Mouse (Mus musculus) midbrain, postnatal 0 days (tissue): ENCODE results near the gene Nfic. TPM values are rescaled to one million over a fixed set of nuclear protein-coding genes. Genes with fewer than 3 reads are reported as not detected.

Experiments
- ATAC-seq: fragments of 200-750 bp; cut with Nextera tagmentation; 2 replicates; pipeline ENCODE4 v1.8.0; 2017; ENCODE audit warnings: moderate number of reproducible peaks, mild to moderate bottlenecking, moderate TSS enrichment, moderate library complexity; ENCODE audit not compliant: low FRiP score
- DNase-seq: peaks from one replicate; pipeline ENCODE4 v3.0.0-alpha.2; 2015; ENCODE audit warnings: low spot score
- H3K27ac ChIP-seq: fragments of 300-500 bp; sonication (generic); 2 replicates; pipeline ENCODE4 v1.5.1; 2014; ENCODE audit warnings: low read depth, mild to moderate bottlenecking, low read length, mixed read lengths
- H3K27me3 ChIP-seq: fragments of 300-500 bp; sonication (generic); 2 replicates; pipeline ENCODE4 v1.6.1; 2014; ENCODE audit warnings: low read length, control low read depth, mixed read lengths; ENCODE audit not compliant: insufficient read depth
- H3K36me3 ChIP-seq: fragments of 300-500 bp; sonication (generic); 2 replicates; pipeline ENCODE4 v1.6.1; 2014; ENCODE audit warnings: low read length, control low read depth, mixed read lengths; ENCODE audit not compliant: insufficient read depth
- H3K4me1 ChIP-seq: fragments of 300-500 bp; sonication (generic); 2 replicates; pipeline ENCODE4 v1.6.1; 2014; ENCODE audit warnings: mild to moderate bottlenecking, control low read depth, antibody characterized with exemption, low read length, mixed read lengths; ENCODE audit not compliant: insufficient read depth
- H3K4me2 ChIP-seq: fragments of 300-500 bp; sonication (generic); 2 replicates; pipeline ENCODE4 v1.6.1; 2014; ENCODE audit warnings: low read depth, mild to moderate bottlenecking, low read length, mixed read lengths; ENCODE audit not compliant: poor library complexity, severe bottlenecking
- H3K4me3 ChIP-seq: fragments of 300-500 bp; sonication (generic); 2 replicates; pipeline ENCODE4 v1.5.1; 2014; ENCODE audit warnings: low read depth, mild to moderate bottlenecking, low read length, moderate library complexity
- H3K9ac ChIP-seq: fragments of 300-500 bp; sonication (generic); replicated peaks from 2 replicates; pipeline ENCODE4 v1.6.1; 2014; ENCODE audit warnings: mild to moderate bottlenecking, low read length, moderate library complexity, mixed read lengths; ENCODE audit not compliant: poor library complexity, severe bottlenecking
- H3K9me3 ChIP-seq: fragments of 300-500 bp; sonication (generic); 2 replicates; pipeline ENCODE4 v1.6.1; 2016; ENCODE audit warnings: low read length, control low read depth
- CTCF ChIP-seq: IDR thresholded peaks from 2 replicates; pipeline ENCODE4 v1.5.1; 2016; ENCODE audit warnings: antibody characterized with exemption, mild to moderate bottlenecking
- WGBS: fragments of 180-500 bp; shearing (Covaris S2); extraction: QIAGEN DNeasy Blood & Tissue Kit; methylation state at CpG from one replicate; pipeline ENCODE4 v1.1.7; 2014; 5-methylcytosine and 5-hydroxymethylcytosine counted together
- polyA plus RNA-seq: library from polyadenylated mRNA; unstranded; fragments of >200 nt; fragmentation: Nextera tagmentation; extraction: Ambion mirVana; gene quantifications from 2 replicates; pipeline ENCODE4 v1.2.1, GENCODE M21; 2015
- total RNA-seq: library from RNA; depleted of rRNA; stranded (reverse); fragments of >200 nt; gene quantifications from 2 replicates; pipeline ENCODE4 v1.2.3, GENCODE M21; 2014

Gene Nfic
- total and polyA plus RNA-seq, 2 experiments from 2014 or later: 17.4 to 19.1 TPM

DNA sequence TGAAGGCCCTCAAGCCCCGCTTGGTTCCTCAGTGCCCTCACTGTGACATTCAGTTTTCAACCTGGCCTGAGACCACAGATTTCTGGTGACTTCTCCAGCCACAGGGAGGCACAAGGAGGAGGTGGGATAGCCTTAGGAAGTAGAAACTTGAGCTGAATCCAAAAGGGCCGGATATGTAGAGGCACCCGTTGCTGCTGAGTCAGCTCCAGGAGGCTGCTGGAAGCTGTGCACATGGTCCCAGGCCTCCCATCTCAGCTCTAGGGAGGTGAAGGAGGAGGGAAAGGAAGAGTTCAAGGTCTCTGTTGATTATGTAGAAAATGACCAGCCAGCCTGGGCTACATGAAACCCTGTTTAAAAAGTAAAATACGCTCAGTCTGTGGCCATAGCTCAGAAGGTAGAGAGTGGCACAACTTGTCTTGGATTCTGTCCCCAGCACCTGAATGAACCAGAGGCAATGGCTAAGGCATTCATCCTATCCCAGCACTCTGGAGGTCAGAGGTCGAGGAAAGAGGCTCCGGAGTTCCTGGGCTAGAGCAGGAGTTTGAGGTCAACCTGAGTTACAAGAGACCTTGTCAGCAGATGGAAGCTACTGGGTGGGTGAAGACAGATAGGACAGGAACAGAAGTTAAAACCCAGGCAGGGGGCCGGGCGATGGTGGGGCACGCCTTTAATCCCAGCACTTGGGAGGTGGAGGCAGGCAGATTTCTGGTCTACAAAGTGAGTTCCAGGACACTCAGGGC is 100.5 kb downstream of the Nfic start:
- Histone ChIP-seq H3K4me3 (no peak overlapping the region), H3K27me3 (no peaks in the 10 kb centered on the region), H3K4me2 (no peak overlapping the region), H3K36me3 (peaks cover 1% of the 10 kb centered on the region; the same call in 1 of the 2 replicates), H3K9ac (no peak overlapping the region), H3K4me1 (peaks cover 5% of the 10 kb centered on the region), H3K27ac (no peak overlapping the region), H3K9me3 (no peaks in the 10 kb centered on the region)
- ATAC-seq (no peak), DNase-seq (no peak)
- WGBS: 62% methylated on average over 9 of the region's 9 CpGs
- TF ChIP-seq CTCF: no peak

DNA sequence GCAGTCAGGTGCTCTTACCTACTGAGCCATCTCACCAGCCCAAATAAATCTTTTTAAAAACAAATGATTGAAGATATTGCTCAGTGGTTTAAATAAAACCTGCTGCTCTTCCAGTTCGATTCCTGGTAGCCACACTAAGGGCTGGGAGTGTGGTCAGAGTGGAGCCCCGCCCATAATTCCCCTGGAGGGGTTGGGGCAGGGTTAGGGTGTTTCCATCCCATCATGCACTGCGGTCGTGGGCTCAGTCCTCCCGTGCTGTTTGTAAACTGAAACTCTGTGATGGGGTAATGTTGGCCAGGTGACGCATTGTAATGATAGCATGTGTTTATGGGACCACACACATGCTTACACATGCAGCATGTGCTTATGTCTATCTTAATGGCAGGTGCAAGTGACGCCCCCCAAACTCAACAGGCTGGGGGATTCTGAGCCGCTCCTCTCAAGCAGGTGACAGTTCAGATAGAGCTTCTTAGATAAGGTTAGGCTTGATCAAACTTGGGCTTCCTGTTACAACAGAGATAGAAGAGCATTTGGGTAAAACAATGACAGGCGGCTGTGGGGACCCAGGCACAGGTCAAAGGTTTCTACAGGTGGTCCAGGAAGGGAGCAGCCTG is 103.7 kb downstream of the Nfic start:
- peaks cover 4% of the 10 kb centered on the region; the same call in 1 of the 2 replicates for H3K4me1 ChIP-seq
- no peaks in the 10 kb centered on the region for H3K36me3 ChIP-seq
- no peak overlapping the region for H3K4me3 ChIP-seq
- 32% methylated on average over 9 of the region's 9 CpGs for WGBS
- ATAC-seq (no peak), DNase-seq (no peak)
- H3K9me3 ChIP-seq: no peaks in the 10 kb centered on the region
- no peak overlapping the region for H3K27ac ChIP-seq
- TF ChIP-seq CTCF: no peak
- no peaks in the 10 kb centered on the region for H3K27me3 ChIP-seq
- H3K9ac ChIP-seq: no peak overlapping the region
- no peak overlapping the region for H3K4me2 ChIP-seq

DNA sequence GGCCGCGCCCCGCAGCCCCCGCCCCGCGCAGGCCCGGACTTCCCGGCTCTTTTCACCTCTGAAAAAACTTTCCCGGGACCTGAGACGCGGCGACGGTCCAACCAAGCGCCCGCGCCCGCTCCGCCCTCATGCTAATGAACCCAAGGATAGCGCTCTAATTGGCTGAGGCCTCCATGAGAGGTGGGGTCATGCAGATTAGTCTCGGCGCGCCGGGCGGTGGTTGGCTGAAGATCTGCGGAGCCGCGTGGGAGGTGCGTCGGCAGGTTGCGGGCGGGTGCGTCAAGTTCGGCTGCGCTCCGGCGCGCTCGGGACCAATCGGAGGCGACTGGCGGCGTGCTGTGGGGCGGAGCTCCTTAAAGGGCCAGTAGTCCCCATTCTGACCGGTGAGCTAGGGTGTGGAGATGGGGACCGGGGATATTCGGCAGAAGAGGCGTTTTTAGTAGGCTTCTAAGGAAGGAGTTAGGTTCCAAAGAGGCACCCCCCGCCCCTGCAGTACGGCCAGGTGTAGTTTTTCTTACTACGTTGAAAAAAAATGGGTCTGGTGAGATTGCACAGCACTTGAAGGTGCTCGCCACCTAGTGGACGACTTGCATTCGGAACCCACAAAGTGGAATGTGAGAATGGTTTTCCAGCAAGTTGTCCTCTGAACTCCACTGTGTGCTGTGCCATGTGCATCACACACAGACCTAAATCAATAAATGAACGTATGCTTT is 104.9 kb downstream of the Nfic start, which contains the start of gene Hmg20b:
Gene Hmg20b (minus strand): TSS at position 130 of the 713 bp plus-strand sequence.
- Histone ChIP-seq H3K4me2 (peak within 1 kb of the TSS; percentile 88), H3K27me3 (no peaks in the 10 kb centered on the region), H3K27ac (no peak within 1 kb of the TSS), H3K9ac (no peak within 1 kb of the TSS), H3K4me3 (peak within 1 kb of the TSS; percentile 52), H3K9me3 (no peaks in the 10 kb centered on the region), H3K4me1 (peaks cover 4% of the 10 kb centered on the region; the same call in 1 of the 2 replicates), H3K36me3 (no peaks in the 10 kb centered on the region)
- under 1% methylated on average over 54 of the region's 54 CpGs for WGBS
- peak; percentile 95 for ATAC-seq
- DNase-seq: peak; percentile 99
- peak; percentile 92 for TF ChIP-seq CTCF

DNA sequence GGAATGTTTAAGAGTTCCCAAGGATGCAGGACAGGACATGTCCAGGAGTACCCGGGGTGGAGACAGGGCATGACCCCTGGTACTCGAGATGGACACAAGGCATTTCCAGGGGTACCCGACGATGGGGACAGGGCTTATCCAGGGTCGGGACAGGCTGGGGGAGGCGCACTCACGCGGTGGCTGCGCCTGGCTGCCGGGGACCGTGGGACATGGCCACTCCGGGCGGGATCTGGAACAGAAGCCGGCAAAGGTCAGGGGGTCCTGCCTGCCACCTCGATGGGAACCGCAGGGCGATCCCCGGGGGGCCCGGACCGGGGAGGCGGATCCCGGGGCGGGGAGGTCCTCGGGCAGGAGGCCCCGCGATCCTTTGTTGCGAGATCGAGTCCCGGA is 105.5 kb downstream of the Nfic start:
- no peak for TF ChIP-seq CTCF
- ATAC-seq: no peak
- Histone ChIP-seq H3K4me3 (peak overlapping the region; percentile 52), H3K4me1 (peaks cover 4% of the 10 kb centered on the region; the same call in 1 of the 2 replicates), H3K4me2 (peak overlapping the region; percentile 88), H3K9ac (no peak overlapping the region), H3K36me3 (no peaks in the 10 kb centered on the region), H3K27me3 (0 out of 2 replicates have a peak, but pooled peaks cover 2% of the 10 kb centered on the region), H3K9me3 (no peaks in the 10 kb centered on the region), H3K27ac (no peak overlapping the region)
- DNase-seq: no peak
- under 1% methylated on average over 26 of the region's 29 CpGs for WGBS

DNA sequence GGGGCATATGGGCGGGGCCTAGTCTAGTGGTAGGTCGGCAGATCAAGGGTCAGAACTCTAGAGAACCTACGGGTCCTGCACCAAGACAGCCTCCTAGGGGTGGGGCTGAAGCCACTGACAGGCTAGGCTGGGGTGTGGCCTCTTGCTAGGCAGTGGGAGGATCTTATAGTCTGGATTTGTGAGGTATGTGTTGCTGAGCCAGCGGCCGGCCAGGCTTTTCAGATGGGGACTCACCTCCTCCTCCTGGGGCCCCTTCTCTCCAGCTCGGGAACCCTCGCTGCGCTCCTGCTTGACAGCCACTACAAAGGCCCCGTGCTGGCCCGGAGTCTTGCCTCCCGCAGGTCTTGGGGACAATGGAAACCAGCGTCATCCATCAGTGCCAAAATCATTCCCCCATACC is 106.3 kb downstream of the Nfic start:
- no peaks in the 10 kb centered on the region for H3K9me3 ChIP-seq
- TF ChIP-seq CTCF: no peak
- H3K4me1 ChIP-seq: peaks cover 4% of the 10 kb centered on the region; the same call in 1 of the 2 replicates
- H3K36me3 ChIP-seq: no peaks in the 10 kb centered on the region
- peak overlapping the region; percentile 88 for H3K4me2 ChIP-seq
- no peak overlapping the region for H3K9ac ChIP-seq
- WGBS: 3% methylated on average over 11 of the region's 12 CpGs
- peaks cover 9% of the 10 kb centered on the region; the same call in 1 of the 2 replicates for H3K27me3 ChIP-seq
- peak overlapping the region; percentile 52; the same call in 1 of the 2 replicates for H3K4me3 ChIP-seq
- no peak overlapping the region for H3K27ac ChIP-seq
- DNase-seq: no peak
- no peak for ATAC-seq
